Mouse (Mus musculus) layer of hippocampus, postnatal 10 days (tissue): ENCODE measurements around the gene Josd1. TPM values are rescaled to one million over a fixed set of nuclear protein-coding genes. Genes with fewer than 3 reads are reported as not detected.

Experiments used
- DNase-seq, 2 experiments: peaks; one replicate each; pipeline ENCODE4 v3.0.0; 2021; ENCODE audit warnings: low spot score in 2 of 2
- long read RNA-seq: library from polyadenylated mRNA; stranded (forward); transcript quantifications from one replicate; pipeline ENCODE4 v2.0.0, GENCODE M21; 2023
- total RNA-seq, 2 experiments: library from RNA; stranded (reverse); gene quantifications; 2 replicates each; pipeline ENCODE4 v1.2.3; 2021

The Josd1 gene
- total RNA-seq, result 10 to 100 TPM; 36.6 to 40.5 TPM
- long read RNA-seq, transcript Josd1-201 (4 exons, 3,440 nt), result major isoform, 7 of 17 reads
- long read RNA-seq, partial matches to known transcripts, result 0 of 17 reads
- long read RNA-seq, other reads (novel, unspliced or antisense), result 10 of 17 reads

GRCm38 (mm10) chr15:79687646-79688267 is at the start of gene Josd1:
Josd1 (minus strand) TSS chr15:79687919.
- DNase-seq, result peak; percentile 96 to 97

- no peak for DNase-seq
Measured at GRCm38 (mm10) chr15:79734311-79734710, 46.6 kb upstream of the Josd1 start.

- DNase-seq, result no peak
Measured at GRCm38 (mm10) chr15:79733640-79734039, 45.9 kb upstream of the Josd1 start.

DNA sequence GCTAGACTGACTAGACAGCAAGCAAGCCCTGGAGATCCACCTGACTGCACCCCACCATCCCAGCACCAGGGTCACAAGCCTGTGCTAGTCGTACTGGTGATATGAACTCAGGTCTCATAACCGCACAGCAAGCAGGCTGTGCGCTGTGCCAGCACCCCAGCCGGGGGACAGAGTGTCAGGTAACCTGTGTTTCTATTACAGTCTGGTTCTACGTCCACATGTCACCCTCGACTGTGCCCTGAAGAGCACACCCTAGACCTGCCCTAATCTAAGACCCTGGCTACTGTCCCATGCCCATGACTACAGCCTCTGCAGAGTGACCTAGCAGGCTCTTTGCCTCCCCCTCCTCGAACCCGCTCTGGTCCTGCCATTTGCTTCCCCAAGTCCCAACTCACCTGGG is 45.5 kb upstream of the Josd1 start:
- no peak for DNase-seq

DNA sequence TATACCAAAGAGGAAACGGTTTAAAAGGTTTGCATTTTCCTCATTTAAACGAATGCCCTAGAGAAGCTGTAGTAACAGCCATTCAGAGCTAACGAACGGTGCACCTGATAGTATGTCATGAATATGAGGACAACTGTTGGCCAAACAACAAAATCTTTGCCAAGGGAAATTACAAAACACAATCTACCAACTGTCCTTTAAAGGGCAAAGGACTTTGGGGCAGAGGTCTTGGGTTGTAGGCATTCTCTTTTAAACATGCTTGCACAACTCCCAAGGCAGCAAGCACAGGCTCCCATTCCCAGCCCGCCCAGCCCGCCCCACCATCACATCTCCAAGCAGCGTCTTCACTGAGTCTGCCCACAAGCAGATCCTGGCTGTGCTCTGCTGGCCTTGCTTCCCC is 43.8 kb upstream of the Josd1 start:
- no peak for DNase-seq

DNA sequence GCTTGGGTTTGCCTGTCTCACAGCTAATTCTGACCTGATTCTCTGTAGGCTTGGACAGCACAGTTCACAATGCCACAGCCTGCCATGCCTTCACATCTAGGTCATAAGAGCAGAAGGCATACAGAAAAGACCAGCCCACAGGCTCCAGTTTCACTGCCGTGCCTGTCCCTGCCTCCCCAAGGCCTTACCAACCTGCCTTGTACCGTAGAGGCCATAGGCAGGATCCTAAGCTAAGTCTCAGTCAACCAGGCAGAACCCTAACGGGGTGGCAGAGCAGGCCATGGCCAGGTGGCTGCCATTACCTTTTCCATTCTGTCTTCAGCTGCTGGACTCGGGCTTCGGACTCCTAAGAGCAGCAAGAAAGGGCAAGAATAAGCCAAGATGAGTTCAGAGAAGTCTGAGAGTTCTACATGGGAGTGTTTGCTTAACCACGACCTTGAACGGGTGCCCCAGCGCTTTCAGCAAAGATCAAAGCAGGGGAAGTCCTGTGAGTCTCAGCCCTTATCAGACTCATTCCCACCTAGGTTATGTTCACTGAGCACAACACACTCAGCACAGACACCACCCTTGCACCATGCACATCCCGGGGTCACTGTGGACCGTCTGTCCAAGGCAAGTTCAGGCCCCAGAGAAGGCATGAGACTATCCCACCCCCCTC is 41.1 kb upstream of the Josd1 start:
- DNase-seq, result no peak

GRCm38 (mm10) chr15:79728311-79728710 is 40.6 kb upstream of the Josd1 start:
- DNase-seq, result peak; percentile 67 to 68

GRCm38 (mm10) chr15:79727840-79728239 is 40.1 kb upstream of the Josd1 start:
- DNase-seq, result no peak

- DNase-seq, result no peak
Measured at GRCm38 (mm10) chr15:79725190-79725789, 37.6 kb upstream of the Josd1 start.

DNA sequence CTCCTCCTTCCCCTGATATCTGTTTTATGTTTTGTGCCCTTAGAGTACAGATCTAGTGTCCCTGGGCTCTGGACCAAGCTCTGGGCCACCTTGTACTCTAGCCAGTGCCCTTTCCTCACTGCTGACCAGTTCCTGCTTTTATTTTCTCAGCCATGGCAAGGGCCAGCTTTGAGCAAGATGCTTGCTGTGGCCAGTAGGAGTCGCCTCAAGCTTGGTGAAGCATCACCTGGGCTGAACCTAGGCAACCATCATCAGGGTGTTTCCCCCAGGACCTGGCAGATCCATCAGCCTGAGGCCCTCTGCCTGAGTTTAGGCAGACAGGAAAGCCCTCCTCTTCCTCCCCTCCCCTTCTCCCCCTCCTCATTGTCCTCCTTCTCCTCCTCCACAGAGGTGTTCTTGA is 35.7 kb upstream of the Josd1 start:
- DNase-seq, result peak; percentile 44 to 49

DNA sequence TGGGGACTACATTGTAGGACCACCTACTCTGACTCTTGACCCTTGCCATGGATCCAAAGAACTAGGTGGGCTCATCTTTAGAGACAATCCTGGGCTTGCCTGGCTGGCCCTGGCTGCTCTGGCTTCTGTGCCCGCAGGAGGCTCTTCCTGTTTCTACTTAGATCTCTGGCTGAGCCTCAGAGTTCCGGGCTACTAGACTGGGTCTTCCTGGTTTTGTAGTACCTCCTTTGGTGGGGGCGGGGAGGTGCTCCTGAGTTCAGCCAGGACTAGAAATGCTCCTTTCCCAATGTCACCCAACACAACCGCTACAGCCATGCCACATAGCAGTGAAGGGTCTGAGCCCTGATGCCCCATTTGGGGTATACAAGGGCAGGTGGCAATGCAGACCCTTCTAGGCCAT is 33.1 kb upstream of the Josd1 start:
- DNase-seq, result no peak

DNA sequence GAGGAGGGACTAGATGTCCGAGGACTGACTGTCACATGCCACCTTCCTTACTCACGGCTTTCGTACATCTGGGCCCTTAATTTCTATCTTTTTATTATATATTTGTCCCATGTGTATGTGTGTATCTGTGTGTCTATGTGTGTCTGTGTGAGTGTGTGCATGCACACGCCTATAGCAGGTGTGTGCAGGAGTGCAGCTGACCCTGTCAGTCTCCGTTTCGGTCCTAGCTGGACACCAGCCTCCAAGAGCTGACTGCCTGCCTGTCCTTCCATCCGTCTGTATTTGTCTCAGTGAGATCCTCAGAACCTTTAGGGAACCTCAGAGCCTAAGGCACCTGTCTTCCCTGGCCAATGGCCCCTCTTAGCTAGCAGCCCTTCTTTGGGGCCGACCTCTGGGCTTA is 32.5 kb upstream of the Josd1 start:
- no peak for DNase-seq

DNA sequence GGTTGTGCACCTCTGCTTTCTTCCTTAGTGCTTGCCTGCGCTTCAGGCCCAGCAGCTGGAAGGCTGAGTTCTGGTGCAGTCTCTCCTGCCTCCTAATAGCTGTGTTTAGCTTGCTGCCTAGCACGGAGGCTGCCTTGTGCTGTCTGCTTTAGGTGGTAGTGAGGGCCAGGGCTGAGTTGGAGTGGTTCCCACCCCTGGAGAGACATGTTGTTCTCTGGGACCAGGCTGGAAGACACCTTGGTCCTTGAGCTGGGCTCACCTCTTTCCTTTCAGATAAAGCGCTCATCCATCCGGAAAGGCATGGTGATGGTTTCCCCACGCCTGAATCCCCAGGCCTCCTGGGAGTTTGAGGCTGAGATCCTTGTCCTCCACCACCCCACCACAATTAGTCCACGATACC is 29.0 kb upstream of the Josd1 start:
- no peak for DNase-seq

GRCm38 (mm10) chr15:79715646-79716045 is 27.9 kb upstream of the Josd1 start:
- no peak for DNase-seq

DNA sequence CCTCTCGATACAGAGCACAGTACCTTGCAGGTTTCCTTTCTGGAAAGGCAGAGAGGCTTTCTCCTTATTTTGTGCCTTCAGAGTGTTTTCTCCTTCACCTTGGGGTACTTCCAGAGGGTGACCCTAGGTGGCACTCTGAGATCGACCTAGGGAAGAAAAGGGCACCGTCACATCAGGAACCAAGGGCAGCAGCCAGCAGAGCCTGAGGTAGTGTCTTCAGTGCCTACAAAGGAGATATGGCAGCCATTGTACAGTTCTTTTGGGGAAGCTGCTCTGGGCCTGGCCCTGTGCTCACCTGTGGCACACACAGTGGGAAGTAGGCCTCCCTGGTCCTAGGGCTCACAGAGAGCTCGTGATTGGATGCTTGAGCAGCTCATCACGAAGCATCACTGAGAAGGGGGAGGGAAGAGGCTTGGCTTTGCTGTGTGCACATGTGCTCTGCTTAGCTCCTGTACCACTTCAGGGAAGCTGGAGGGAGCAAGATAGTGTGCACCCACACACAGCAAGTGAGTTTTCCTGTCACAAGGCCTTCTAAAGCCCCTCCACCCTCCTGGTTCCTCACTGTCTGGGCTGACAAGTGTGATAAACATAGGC is 20.6 kb upstream of the Josd1 start:
- DNase-seq, result no peak

GRCm38 (mm10) chr15:79706603-79707214 is 19.0 kb upstream of the Josd1 start:
- DNase-seq, result no peak

GRCm38 (mm10) chr15:79697558-79698187 is 10.0 kb upstream of the Josd1 start:
- DNase-seq, result no peak

DNA sequence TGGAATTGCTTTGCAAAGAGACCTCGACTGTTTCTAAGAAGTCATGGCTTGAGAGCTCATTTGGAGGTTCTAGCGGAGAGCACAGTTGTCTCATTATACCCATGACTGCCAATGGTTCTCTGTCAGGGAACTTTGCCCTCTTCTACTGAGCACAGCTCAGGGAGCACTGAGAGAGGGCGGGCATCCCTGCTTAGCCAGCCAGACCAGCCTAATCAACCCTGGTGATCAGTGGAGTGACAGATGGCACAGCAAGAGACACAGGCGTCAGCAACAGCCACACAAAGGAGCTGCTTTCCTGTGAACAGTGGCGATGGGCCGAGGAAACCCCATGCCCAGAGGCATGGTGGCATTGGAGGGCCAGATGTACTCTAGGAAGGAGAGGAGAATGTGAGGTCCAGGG is 9.3 kb upstream of the Josd1 start:
- DNase-seq, result peak; percentile 32 to 37

- no peak for DNase-seq
Measured at GRCm38 (mm10) chr15:79696508-79696907, 8.8 kb upstream of the Josd1 start.

- no peak for DNase-seq
Measured at GRCm38 (mm10) chr15:79695516-79695915, 7.8 kb upstream of the Josd1 start.

DNA sequence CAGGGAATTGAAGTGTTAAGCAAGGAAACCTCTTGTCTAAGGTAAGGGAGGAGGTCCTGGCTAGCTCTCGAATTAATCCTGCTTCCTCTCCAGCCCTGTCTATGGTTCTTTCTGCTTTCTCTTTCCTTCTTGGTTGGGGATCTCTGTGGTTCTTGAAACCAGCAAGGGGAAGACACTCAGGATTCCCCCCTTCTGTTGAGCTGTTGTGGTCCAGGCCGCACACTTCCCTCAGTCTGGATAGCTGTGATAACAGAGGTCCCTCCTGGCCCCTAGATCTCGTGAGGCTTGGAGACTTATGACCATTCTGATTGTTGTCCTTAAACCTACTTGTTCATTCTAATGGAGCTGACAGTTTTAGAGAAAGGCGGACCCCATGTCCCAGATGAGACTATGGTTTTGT is 6.8 kb upstream of the Josd1 start:
- no peak for DNase-seq
